Mouse (Mus musculus) liver, embryonic 15.5 days (tissue): ENCODE data around the gene Tenm1. TPM values are rescaled to one million over a fixed set of nuclear protein-coding genes. Genes with fewer than 3 reads are reported as not detected.

ENCODE experiments used
- ATAC-seq: fragments of 200-750 bp; cut with Nextera tagmentation; 2 replicates; pipeline ENCODE4 v1.8.0; 2017; ENCODE audit warnings: moderate number of reproducible peaks, mild to moderate bottlenecking, moderate library complexity; ENCODE audit not compliant: insufficient read depth
- H3K27ac ChIP-seq: fragments of 300-500 bp; sonication (generic); replicated peaks from 2 replicates; pipeline ENCODE4 v1.5.1; 2015; ENCODE audit warnings: mild to moderate bottlenecking, inconsistent platforms
- H3K27me3 ChIP-seq: fragments of 300-500 bp; sonication (generic); 2 replicates; pipeline ENCODE4 v1.6.1; 2015; ENCODE audit warnings: mild to moderate bottlenecking, inconsistent platforms
- H3K36me3 ChIP-seq: fragments of 300-500 bp; sonication (generic); replicated peaks from 2 replicates; pipeline ENCODE4 v1.6.1; 2015; ENCODE audit warnings: moderate library complexity, mild to moderate bottlenecking, inconsistent platforms
- H3K4me1 ChIP-seq: fragments of 300-500 bp; sonication (generic); replicated peaks from 2 replicates; pipeline ENCODE4 v1.6.1; 2015; ENCODE audit warnings: inconsistent platforms
- H3K4me2 ChIP-seq: fragments of 300-500 bp; sonication (generic); 2 replicates; pipeline ENCODE4 v1.6.1; 2015; ENCODE audit warnings: moderate library complexity, mild to moderate bottlenecking, inconsistent platforms
- H3K4me3 ChIP-seq: fragments of 300-500 bp; sonication (generic); replicated peaks from 2 replicates; pipeline ENCODE4 v1.5.1; 2015; ENCODE audit warnings: mild to moderate bottlenecking, inconsistent platforms
- H3K9ac ChIP-seq: fragments of 300-500 bp; sonication (generic); 2 replicates; pipeline ENCODE4 v1.6.1; 2015; ENCODE audit warnings: moderate library complexity, mild to moderate bottlenecking, inconsistent platforms
- H3K9me3 ChIP-seq: fragments of 300-500 bp; sonication (generic); replicated peaks from 2 replicates; pipeline ENCODE4 v1.6.1; 2016; ENCODE audit warnings: inconsistent platforms
- WGBS: fragments of 180-500 bp; shearing (Covaris S2); methylation state at CpG from one replicate; pipeline ENCODE4 v1.1.7; 2015; ENCODE audit warnings: mixed read lengths; ENCODE audit not compliant: insufficient replicate concordance; 5-methylcytosine and 5-hydroxymethylcytosine counted together
- polyA plus RNA-seq: library from polyadenylated mRNA; unstranded; fragments of >200 nt; fragmentation: Nextera tagmentation; extraction: Ambion mirVana; gene quantifications from 2 replicates; pipeline ENCODE4 v1.2.1, GENCODE M21; 2015

Gene Tenm1
- polyA plus RNA-seq, 1 experiment from 2014 or later = 0.03 TPM

- Histone ChIP-seq H3K9ac (no peak overlapping the region), H3K27ac (no peak overlapping the region), H3K4me1 (no peaks in the 10 kb centered on the region), H3K4me3 (no peak overlapping the region), H3K36me3 (no peaks in the 10 kb centered on the region), H3K4me2 (no peak overlapping the region), H3K9me3 (no peaks in the 10 kb centered on the region), H3K27me3 (no peaks in the 10 kb centered on the region)
- 40% methylated on average over 4 of the region's 4 CpGs for WGBS
- no peak for ATAC-seq
Observed at GRCm38 (mm10) chrX:42781566-42781965, 647.4 kb downstream of the Tenm1 start.

GRCm38 (mm10) chrX:42718078-42718785 lies 710.7 kb downstream of the Tenm1 start:
- no peak for ATAC-seq
- Histone ChIP-seq H3K9me3 (no peaks in the 10 kb centered on the region), H3K4me3 (no peak overlapping the region), H3K4me1 (no peaks in the 10 kb centered on the region), H3K4me2 (no peak overlapping the region), H3K9ac (no peak overlapping the region), H3K27ac (no peak overlapping the region), H3K36me3 (no peaks in the 10 kb centered on the region), H3K27me3 (no peaks in the 10 kb centered on the region)
- 65% methylated on average over 3 of the region's 3 CpGs for WGBS

GRCm38 (mm10) chrX:42700291-42700690 lies 728.6 kb downstream of the Tenm1 start:
- ATAC-seq = no peak
- no peaks in the 10 kb centered on the region for H3K36me3 ChIP-seq
- no peak overlapping the region for H3K4me2 ChIP-seq
- no peak overlapping the region for H3K27ac ChIP-seq
- no peaks in the 10 kb centered on the region for H3K27me3 ChIP-seq
- no peak overlapping the region for H3K4me3 ChIP-seq
- H3K9me3 ChIP-seq = no peaks in the 10 kb centered on the region
- WGBS = 36% methylated on average over 3 of the region's 3 CpGs
- H3K9ac ChIP-seq = no peak overlapping the region
- H3K4me1 ChIP-seq = no peaks in the 10 kb centered on the region

- Histone ChIP-seq H3K9me3 (no peaks in the 10 kb centered on the region), H3K9ac (no peak overlapping the region), H3K4me1 (no peaks in the 10 kb centered on the region), H3K4me2 (no peak overlapping the region), H3K27ac (no peak overlapping the region), H3K36me3 (no peaks in the 10 kb centered on the region), H3K27me3 (no peaks in the 10 kb centered on the region), H3K4me3 (no peak overlapping the region)
- WGBS = 47% methylated on average over 3 of the region's 3 CpGs
- no peak for ATAC-seq
Observed at GRCm38 (mm10) chrX:42647131-42647530, 781.8 kb downstream of the Tenm1 start.

- 59% methylated on average over 2 of the region's 2 CpGs for WGBS
- no peaks in the 10 kb centered on the region for H3K9me3 ChIP-seq
- H3K4me1 ChIP-seq = no peaks in the 10 kb centered on the region
- no peaks in the 10 kb centered on the region for H3K36me3 ChIP-seq
- no peaks in the 10 kb centered on the region for H3K27me3 ChIP-seq
- H3K9ac ChIP-seq = no peak overlapping the region
- H3K4me3 ChIP-seq = no peak overlapping the region
- no peak overlapping the region for H3K4me2 ChIP-seq
- no peak overlapping the region for H3K27ac ChIP-seq
- no peak for ATAC-seq
Observed at GRCm38 (mm10) chrX:42580521-42580920, 848.4 kb downstream of the Tenm1 start.

GRCm38 (mm10) chrX:42558683-42559082 lies 870.2 kb downstream of the Tenm1 start:
- ATAC-seq = no peak
- Histone ChIP-seq H3K9me3 (no peaks in the 10 kb centered on the region), H3K27ac (no peak overlapping the region), H3K36me3 (no peaks in the 10 kb centered on the region), H3K4me3 (no peak overlapping the region), H3K9ac (no peak overlapping the region), H3K4me2 (no peak overlapping the region), H3K27me3 (no peaks in the 10 kb centered on the region), H3K4me1 (no peaks in the 10 kb centered on the region)
- 40% methylated on average over 4 of the region's 4 CpGs for WGBS

GRCm38 (mm10) chrX:42557284-42557683 lies 871.6 kb downstream of the Tenm1 start:
- no peaks in the 10 kb centered on the region for H3K27me3 ChIP-seq
- 16% methylated on average over 7 of the region's 7 CpGs for WGBS

GRCm38 (mm10) chrX:42548513-42548912 lies 880.4 kb downstream of the Tenm1 start:
- no peak overlapping the region for H3K4me2 ChIP-seq
- H3K36me3 ChIP-seq = no peaks in the 10 kb centered on the region
- no peak overlapping the region for H3K9ac ChIP-seq
- H3K4me1 ChIP-seq = no peaks in the 10 kb centered on the region
- H3K4me3 ChIP-seq = no peak overlapping the region
- no peaks in the 10 kb centered on the region for H3K27me3 ChIP-seq
- no peaks in the 10 kb centered on the region for H3K9me3 ChIP-seq
- WGBS = 45% methylated on average over 4 of the region's 4 CpGs
- no peak for ATAC-seq
- H3K27ac ChIP-seq = no peak overlapping the region

More at GRCm38 (mm10) chrX:42557284-42557683, 871.6 kb downstream of the Tenm1 start:
- Histone ChIP-seq H3K4me1 (no peaks in the 10 kb centered on the region), H3K4me2 (no peak overlapping the region), H3K9me3 (no peaks in the 10 kb centered on the region), H3K36me3 (no peaks in the 10 kb centered on the region), H3K27ac (no peak overlapping the region), H3K4me3 (no peak overlapping the region), H3K9ac (no peak overlapping the region)
- ATAC-seq = no peak

- H3K4me2 ChIP-seq = no peak overlapping the region
- H3K36me3 ChIP-seq = no peaks in the 10 kb centered on the region
- H3K4me3 ChIP-seq = no peak overlapping the region
- H3K27ac ChIP-seq = no peak overlapping the region
- no peak for ATAC-seq
- no peaks in the 10 kb centered on the region for H3K9me3 ChIP-seq
- H3K4me1 ChIP-seq = no peaks in the 10 kb centered on the region
- WGBS = 75% methylated on average over 1 of the region's 1 CpGs
- H3K27me3 ChIP-seq = no peaks in the 10 kb centered on the region
- no peak overlapping the region for H3K9ac ChIP-seq
Observed at GRCm38 (mm10) chrX:42545076-42545475, 883.9 kb downstream of the Tenm1 start.

GRCm38 (mm10) chrX:42540756-42541053 lies 888.2 kb downstream of the Tenm1 start:
- H3K4me2 ChIP-seq = peak overlapping the region; percentile 51

GRCm38 (mm10) chrX:42540030-42540755 lies 888.7 kb downstream of the Tenm1 start:
- ATAC-seq = no peak
- whole genome bisulfite sequencing = 38% methylated on average over 3 of the region's 3 CpGs
- H3K9ac ChIP-seq = no peak overlapping the region
- H3K4me3 ChIP-seq = peak overlapping the region; percentile 25; the same call in 1 of the 2 replicates
- H3K4me2 ChIP-seq = peak overlapping the region; percentile 51
- H3K9me3 ChIP-seq = no peaks in the 10 kb centered on the region
- no peaks in the 10 kb centered on the region for H3K4me1 ChIP-seq
- H3K27ac ChIP-seq = no peak overlapping the region
- no peaks in the 10 kb centered on the region for H3K36me3 ChIP-seq
- H3K27me3 ChIP-seq = no peaks in the 10 kb centered on the region

More at GRCm38 (mm10) chrX:42540756-42541053, 888.2 kb downstream of the Tenm1 start:
- no peaks in the 10 kb centered on the region for H3K4me1 ChIP-seq
- no peaks in the 10 kb centered on the region for H3K9me3 ChIP-seq
- no peak overlapping the region for H3K9ac ChIP-seq
- peak overlapping the region; percentile 25; the same call in 1 of the 2 replicates for H3K4me3 ChIP-seq
- 29% methylated on average over 5 of the region's 5 CpGs for WGBS
- ATAC-seq = no peak
- H3K36me3 ChIP-seq = no peaks in the 10 kb centered on the region
- no peaks in the 10 kb centered on the region for H3K27me3 ChIP-seq
- H3K27ac ChIP-seq = no peak overlapping the region
